Mouse (Mus musculus): ENCODE measurements around the gene Olfr883. TPM values are rescaled to one million over a fixed set of nuclear protein-coding genes. Genes with fewer than 3 reads are reported as not detected.

Olfr883 gene
- total RNA-seq (2014; rRNA removed) (not detected in 2 replicates), polyA plus RNA-seq (2015; fragmentation: Nextera tagmentation; extraction: Ambion mirVana) (not detected in 2 replicates)

GRCm38 (mm10) chr9:38025508-38025907, at the start of gene Olfr883:
TSS of gene Olfr883 (plus strand) at chr9:38025808.
- 82% methylated on average over 1 of the region's 1 CpGs for WGBS
- Histone ChIP-seq H3K36me3 (ENCODE audit: insufficient read depth, low read length) (no peaks in the 10 kb centered on the region), H3K27me3 (ENCODE audit: insufficient read depth, low read length) (no peaks in the 10 kb centered on the region), H3K27ac (no peak within 1 kb of the TSS), H3K4me2 (ENCODE audit: low read depth, low read length) (no peak within 1 kb of the TSS), H3K4me3 (ENCODE audit: low read length) (no peak within 1 kb of the TSS), H3K9ac (replicated peaks; ENCODE audit: low read length) (no peak within 1 kb of the TSS), H3K9me3 (ENCODE audit: low read length) (no peaks in the 10 kb centered on the region), H3K4me1 (ENCODE audit: insufficient read depth, low read length) (no peaks in the 10 kb centered on the region)
- no peak for DNase-seq (ENCODE audit: low spot score)
- no peak for TF ChIP-seq CTCF (IDR thresholded peaks at IDR 0.05; ENCODE audit: low read depth)
- no peak for ATAC-seq

DNA sequence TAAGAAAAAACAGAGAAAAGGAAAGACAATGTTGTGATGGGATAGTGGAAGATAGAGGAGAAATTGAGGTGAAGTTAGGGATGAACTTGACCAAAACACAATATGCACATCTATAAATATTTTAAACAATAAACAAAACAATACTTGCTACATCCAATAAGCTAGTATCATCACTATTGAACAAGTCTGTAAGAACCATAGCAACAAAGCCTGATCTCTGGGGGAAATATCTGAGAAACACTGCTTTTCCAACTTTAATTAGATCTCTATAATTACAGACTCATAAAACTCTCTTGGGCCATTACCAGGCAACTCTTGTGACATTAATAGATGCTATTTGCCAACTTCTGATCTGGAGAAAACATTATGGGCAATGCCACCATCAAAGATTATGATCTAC, 34.1 kb upstream of the Olfr883 start, which contains the start of gene Olfr881:
Gene Olfr881, plus strand, starts transcription at position 301 of the 400 bp plus-strand sequence.
- no peak within 1 kb of the TSS for H3K9ac ChIP-seq (replicated peaks; ENCODE audit: low read length)
- ATAC-seq, result no peak
- H3K9me3 ChIP-seq (ENCODE audit: low read length), result no peaks in the 10 kb centered on the region
- H3K4me1 ChIP-seq (ENCODE audit: insufficient read depth, low read length), result no peaks in the 10 kb centered on the region
- DNase-seq (ENCODE audit: low spot score), result no peak
- H3K4me3 ChIP-seq (ENCODE audit: low read length), result no peak within 1 kb of the TSS
- no peaks in the 10 kb centered on the region for H3K36me3 ChIP-seq (ENCODE audit: insufficient read depth, low read length)
- TF ChIP-seq CTCF (IDR thresholded peaks at IDR 0.05; ENCODE audit: low read depth), result no peak
- H3K27me3 ChIP-seq (ENCODE audit: insufficient read depth, low read length), result no peaks in the 10 kb centered on the region
- H3K4me2 ChIP-seq (ENCODE audit: low read depth, low read length), result no peak within 1 kb of the TSS
- no peak within 1 kb of the TSS for H3K27ac ChIP-seq

DNA sequence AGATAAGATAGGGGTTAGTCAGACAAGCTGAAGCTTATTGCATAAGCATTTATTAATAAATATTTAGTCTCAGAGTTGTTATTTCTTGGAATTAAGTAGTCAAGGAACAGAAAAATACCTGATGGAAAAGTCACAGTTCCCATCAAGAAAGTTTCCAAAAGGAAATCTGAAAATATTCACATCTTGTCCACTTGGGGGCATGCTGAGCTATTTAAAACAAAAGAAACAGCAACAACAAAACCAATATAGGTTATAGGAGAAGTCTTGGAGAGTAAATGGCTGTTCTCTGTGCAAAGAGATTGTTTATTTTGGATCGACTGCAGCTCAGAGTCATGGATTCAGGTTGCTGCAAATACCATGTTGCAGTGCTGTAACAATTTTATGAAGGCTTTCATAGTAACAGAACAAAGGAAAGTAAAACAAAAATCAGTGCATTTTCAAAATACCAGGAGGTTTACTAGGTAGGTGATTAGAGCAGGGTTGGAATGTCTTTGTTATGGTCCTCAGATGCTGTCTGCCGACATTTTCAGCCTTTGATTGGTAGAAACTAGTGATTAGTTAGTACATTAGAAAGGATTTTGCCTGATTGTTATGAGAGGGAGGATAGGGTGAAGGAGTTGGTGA, 26.9 kb upstream of the Olfr883 start:
- no peaks in the 10 kb centered on the region for H3K9me3 ChIP-seq (ENCODE audit: low read length)
- no peak overlapping the region for H3K4me3 ChIP-seq (ENCODE audit: low read length)
- ATAC-seq, result no peak
- no peak overlapping the region for H3K9ac ChIP-seq (replicated peaks; ENCODE audit: low read length)
- H3K27me3 ChIP-seq (ENCODE audit: insufficient read depth, low read length), result no peaks in the 10 kb centered on the region
- peak; percentile 53 for TF ChIP-seq CTCF (IDR thresholded peaks at IDR 0.05; ENCODE audit: low read depth)
- H3K4me2 ChIP-seq (ENCODE audit: low read depth, low read length), result no peak overlapping the region
- WGBS, result 51% methylated on average over 2 of the region's 2 CpGs
- H3K36me3 ChIP-seq (ENCODE audit: insufficient read depth, low read length), result no peaks in the 10 kb centered on the region
- H3K4me1 ChIP-seq (ENCODE audit: insufficient read depth, low read length), result no peaks in the 10 kb centered on the region
- H3K27ac ChIP-seq, result no peak overlapping the region
- DNase-seq (ENCODE audit: low spot score), result peak; percentile 53

- ATAC-seq, result no peak
- TF ChIP-seq CTCF (IDR thresholded peaks at IDR 0.05; ENCODE audit: low read depth), result no peak
- Histone ChIP-seq H3K27me3 (ENCODE audit: insufficient read depth, low read length) (no peaks in the 10 kb centered on the region), H3K36me3 (ENCODE audit: insufficient read depth, low read length) (no peaks in the 10 kb centered on the region), H3K9me3 (ENCODE audit: low read length) (no peaks in the 10 kb centered on the region), H3K9ac (replicated peaks; ENCODE audit: low read length) (no peak overlapping the region), H3K4me2 (ENCODE audit: low read depth, low read length) (no peak overlapping the region), H3K4me1 (ENCODE audit: insufficient read depth, low read length) (no peaks in the 10 kb centered on the region), H3K27ac (no peak overlapping the region), H3K4me3 (ENCODE audit: low read length) (no peak overlapping the region)
- DNase-seq (ENCODE audit: low spot score), result no peak
- 42% methylated on average over 1 of the region's 1 CpGs for WGBS
These were observed 25.6 kb upstream of the Olfr883 start for GRCm38 (mm10) chr9:38000021-38000420.

DNA sequence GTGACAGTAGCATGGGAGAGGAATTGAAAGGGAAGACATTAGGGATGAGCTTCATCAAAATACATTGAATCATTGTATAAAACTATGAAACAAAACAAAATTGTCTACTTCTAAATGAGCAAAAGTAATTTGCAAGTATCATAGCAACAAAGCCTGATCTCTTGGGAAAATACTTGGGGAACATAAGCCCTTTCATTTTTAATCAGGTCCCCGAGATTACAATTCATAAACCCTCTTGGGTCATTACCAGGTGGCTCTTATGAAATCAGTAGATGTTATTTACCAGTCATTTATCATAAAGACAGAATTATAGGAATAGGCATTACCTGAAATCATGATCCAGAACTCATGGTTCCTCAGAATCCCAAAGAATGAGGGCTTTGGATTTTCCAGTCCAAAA, 20.6 kb downstream of the Olfr883 start, which contains the start of gene Olfr884:
Gene Olfr884, plus strand, starts transcription at position 301 of the 400 bp plus-strand sequence.
- ATAC-seq, result no peak
- no peak within 1 kb of the TSS for H3K9ac ChIP-seq (replicated peaks; ENCODE audit: low read length)
- WGBS, result 73% methylated on average over 1 of the region's 1 CpGs

GRCm38 (mm10) chr9:38061022-38061421, 35.4 kb downstream of the Olfr883 start, which contains the start of gene Olfr885:
TSS of gene Olfr885 (plus strand) at chr9:38061322.
- H3K4me2 ChIP-seq (ENCODE audit: low read depth, low read length), result no peak within 1 kb of the TSS
- no peak for TF ChIP-seq CTCF (IDR thresholded peaks at IDR 0.05; ENCODE audit: low read depth)
- H3K36me3 ChIP-seq (ENCODE audit: insufficient read depth, low read length), result no peaks in the 10 kb centered on the region
- no peaks in the 10 kb centered on the region for H3K4me1 ChIP-seq (ENCODE audit: insufficient read depth, low read length)
- no peak within 1 kb of the TSS for H3K27ac ChIP-seq
- H3K9me3 ChIP-seq (ENCODE audit: low read length), result no peaks in the 10 kb centered on the region
- H3K27me3 ChIP-seq (ENCODE audit: insufficient read depth, low read length), result no peaks in the 10 kb centered on the region
- H3K9ac ChIP-seq (replicated peaks; ENCODE audit: low read length), result no peak within 1 kb of the TSS
- no peak within 1 kb of the TSS for H3K4me3 ChIP-seq (ENCODE audit: low read length)
- ATAC-seq (no peak), DNase-seq (ENCODE audit: low spot score) (no peak)
- 91% methylated on average over 3 of the region's 3 CpGs for WGBS

More for the DNA sequence above, 20.6 kb downstream of the Olfr883 start, which contains the start of gene Olfr884:
- Histone ChIP-seq H3K9me3 (ENCODE audit: low read length) (no peaks in the 10 kb centered on the region), H3K4me3 (ENCODE audit: low read length) (no peak within 1 kb of the TSS), H3K27me3 (ENCODE audit: insufficient read depth, low read length) (no peaks in the 10 kb centered on the region), H3K36me3 (ENCODE audit: insufficient read depth, low read length) (no peaks in the 10 kb centered on the region), H3K27ac (no peak within 1 kb of the TSS), H3K4me2 (ENCODE audit: low read depth, low read length) (no peak within 1 kb of the TSS), H3K4me1 (ENCODE audit: insufficient read depth, low read length) (no peaks in the 10 kb centered on the region)
- DNase-seq (ENCODE audit: low spot score), result no peak
- TF ChIP-seq CTCF (IDR thresholded peaks at IDR 0.05; ENCODE audit: low read depth), result no peak

Other genes starting within 250 kb of the Olfr883 start
- gene Olfr876, start 222.8 kb upstream of the Olfr883 start, total RNA-seq (2014; rRNA removed), result not detected in 2 replicates
- gene Olfr876, start 222.8 kb upstream of the Olfr883 start, polyA plus RNA-seq (2015; fragmentation: Nextera tagmentation; extraction: Ambion mirVana), result not detected in 2 replicates
- not detected in 2 replicates for gene Olfr877, start 171.5 kb upstream of the Olfr883 start, total RNA-seq (2014; rRNA removed)
- gene Olfr877, start 171.5 kb upstream of the Olfr883 start, polyA plus RNA-seq (2015; fragmentation: Nextera tagmentation; extraction: Ambion mirVana), result not detected in 2 replicates
- gene Olfr145, start 129.1 kb upstream of the Olfr883 start, total RNA-seq (2014; rRNA removed), result not detected in 2 replicates
- gene Olfr145, start 129.1 kb upstream of the Olfr883 start, polyA plus RNA-seq (2015; fragmentation: Nextera tagmentation; extraction: Ambion mirVana), result not detected in 2 replicates
- not detected in 2 replicates for gene Olfr878, start 108.0 kb upstream of the Olfr883 start, total RNA-seq (2014; rRNA removed)
- not detected in 2 replicates for gene Olfr878, start 108.0 kb upstream of the Olfr883 start, polyA plus RNA-seq (2015; fragmentation: Nextera tagmentation; extraction: Ambion mirVana)
- gene Olfr881, start 34.0 kb upstream of the Olfr883 start, total RNA-seq (2014; rRNA removed), result not detected in 2 replicates
- not detected in 2 replicates for gene Olfr881, start 34.0 kb upstream of the Olfr883 start, polyA plus RNA-seq (2015; fragmentation: Nextera tagmentation; extraction: Ambion mirVana)
- gene Olfr884, start 20.7 kb downstream of the Olfr883 start, total RNA-seq (2014; rRNA removed), result not detected in 2 replicates
- gene Olfr884, start 20.7 kb downstream of the Olfr883 start, polyA plus RNA-seq (2015; fragmentation: Nextera tagmentation; extraction: Ambion mirVana), result not detected in 2 replicates
- not detected in 2 replicates for gene Olfr885, start 35.5 kb downstream of the Olfr883 start, total RNA-seq (2014; rRNA removed)
- gene Olfr885, start 35.5 kb downstream of the Olfr883 start, polyA plus RNA-seq (2015; fragmentation: Nextera tagmentation; extraction: Ambion mirVana), result not detected in 2 replicates
- gene Olfr887, start 58.3 kb downstream of the Olfr883 start, total RNA-seq (2014; rRNA removed), result not detected in 2 replicates
- gene Olfr887, start 58.3 kb downstream of the Olfr883 start, polyA plus RNA-seq (2015; fragmentation: Nextera tagmentation; extraction: Ambion mirVana), result not detected in 2 replicates
- gene Olfr888, start 82.3 kb downstream of the Olfr883 start, total RNA-seq (2014; rRNA removed), result not detected in 2 replicates
- not detected in 2 replicates for gene Olfr888, start 82.3 kb downstream of the Olfr883 start, polyA plus RNA-seq (2015; fragmentation: Nextera tagmentation; extraction: Ambion mirVana)
- gene Olfr889, start 89.4 kb downstream of the Olfr883 start, total RNA-seq (2014; rRNA removed), result not detected in 2 replicates
- 0.13 and 0.14 TPM in 2 replicates for gene Olfr889, start 89.4 kb downstream of the Olfr883 start, polyA plus RNA-seq (2015; fragmentation: Nextera tagmentation; extraction: Ambion mirVana)
- not detected in 2 replicates for gene Olfr890, start 116.7 kb downstream of the Olfr883 start, total RNA-seq (2014; rRNA removed)
- gene Olfr890, start 116.7 kb downstream of the Olfr883 start, polyA plus RNA-seq (2015; fragmentation: Nextera tagmentation; extraction: Ambion mirVana), result not detected in 2 replicates
- not detected in 2 replicates for gene Olfr891, start 155.0 kb downstream of the Olfr883 start, total RNA-seq (2014; rRNA removed)
- gene Olfr891, start 155.0 kb downstream of the Olfr883 start, polyA plus RNA-seq (2015; fragmentation: Nextera tagmentation; extraction: Ambion mirVana), result not detected in 2 replicates
- not detected in 2 replicates for gene Olfr893, start 182.6 kb downstream of the Olfr883 start, total RNA-seq (2014; rRNA removed)
- not detected in 2 replicates for gene Olfr893, start 182.6 kb downstream of the Olfr883 start, polyA plus RNA-seq (2015; fragmentation: Nextera tagmentation; extraction: Ambion mirVana)
- gene Olfr894, start 192.2 kb downstream of the Olfr883 start, total RNA-seq (2014; rRNA removed), result not detected in 2 replicates
- not detected in 2 replicates for gene Olfr894, start 192.2 kb downstream of the Olfr883 start, polyA plus RNA-seq (2015; fragmentation: Nextera tagmentation; extraction: Ambion mirVana)
- not detected in 2 replicates for gene Olfr143, start 227.0 kb downstream of the Olfr883 start, total RNA-seq (2014; rRNA removed)
- not detected in 2 replicates for gene Olfr143, start 227.0 kb downstream of the Olfr883 start, polyA plus RNA-seq (2015; fragmentation: Nextera tagmentation; extraction: Ambion mirVana)
- gene Olfr895, start 242.0 kb downstream of the Olfr883 start, total RNA-seq (2014; rRNA removed), result not detected in 2 replicates
- not detected in 2 replicates for gene Olfr895, start 242.0 kb downstream of the Olfr883 start, polyA plus RNA-seq (2015; fragmentation: Nextera tagmentation; extraction: Ambion mirVana)